Mouse (Mus musculus) cerebellum, postnatal 4 days (tissue): Measurements from ENCODE around the gene Tmod1.
A peak's percentile ranks its signal among the peaks of the same experiment; 100 is the strongest.

Source experiments
- DNase-seq, 2 experiments: peaks; one replicate each; pipeline ENCODE4 v3.0.0; 2022; ENCODE audit warnings: low spot score in 2 of 2, mixed read lengths in 1 of 2

Tmod1 gene

DNA sequence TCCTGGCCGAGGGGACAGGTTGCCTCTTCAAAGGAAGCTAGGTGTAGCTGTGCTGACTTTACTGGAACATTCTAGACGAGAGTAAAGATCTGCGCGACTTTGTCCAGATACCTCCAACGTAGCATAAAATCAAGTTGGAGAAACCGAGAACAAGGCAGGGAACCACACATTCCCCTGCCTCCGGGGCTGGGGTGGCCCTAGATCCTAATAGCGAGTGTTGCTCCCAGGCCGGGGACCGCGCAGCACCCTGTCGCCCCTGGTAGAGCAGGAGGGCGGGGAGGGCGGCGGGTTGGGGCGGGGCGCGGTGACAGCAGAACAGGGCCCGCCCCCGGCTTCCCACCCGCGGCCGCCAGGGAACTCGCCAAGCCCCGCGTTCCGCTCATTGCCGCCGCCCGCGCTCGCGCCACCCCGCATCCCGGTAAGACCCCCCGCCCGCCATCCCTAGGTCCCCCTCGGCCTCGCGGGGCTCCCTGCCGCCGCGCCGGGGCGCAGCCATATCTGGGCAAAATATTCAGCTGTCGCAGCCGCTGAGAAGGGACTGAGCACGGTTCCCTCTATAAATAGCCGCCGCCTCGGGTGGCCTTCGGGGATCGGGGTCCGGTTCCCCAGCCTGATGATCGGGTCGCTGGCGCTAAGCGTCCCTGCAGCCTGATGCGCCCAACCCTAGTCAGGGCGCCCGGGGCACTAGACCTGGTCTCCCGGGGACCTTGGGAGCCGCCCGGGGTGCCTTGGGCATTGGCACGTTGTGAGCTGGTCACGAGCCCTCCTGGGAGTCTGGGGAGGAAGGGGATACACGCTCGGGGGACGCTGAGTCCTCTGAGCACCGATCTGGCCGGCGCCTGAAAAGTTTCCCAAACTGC, at the start of gene Tmod1:
Tmod1 (plus strand) TSS at position 44 of the 860 bp plus-strand sequence.
- DNase-seq, result peak in 1 of 2 experiments; percentile 28

DNA sequence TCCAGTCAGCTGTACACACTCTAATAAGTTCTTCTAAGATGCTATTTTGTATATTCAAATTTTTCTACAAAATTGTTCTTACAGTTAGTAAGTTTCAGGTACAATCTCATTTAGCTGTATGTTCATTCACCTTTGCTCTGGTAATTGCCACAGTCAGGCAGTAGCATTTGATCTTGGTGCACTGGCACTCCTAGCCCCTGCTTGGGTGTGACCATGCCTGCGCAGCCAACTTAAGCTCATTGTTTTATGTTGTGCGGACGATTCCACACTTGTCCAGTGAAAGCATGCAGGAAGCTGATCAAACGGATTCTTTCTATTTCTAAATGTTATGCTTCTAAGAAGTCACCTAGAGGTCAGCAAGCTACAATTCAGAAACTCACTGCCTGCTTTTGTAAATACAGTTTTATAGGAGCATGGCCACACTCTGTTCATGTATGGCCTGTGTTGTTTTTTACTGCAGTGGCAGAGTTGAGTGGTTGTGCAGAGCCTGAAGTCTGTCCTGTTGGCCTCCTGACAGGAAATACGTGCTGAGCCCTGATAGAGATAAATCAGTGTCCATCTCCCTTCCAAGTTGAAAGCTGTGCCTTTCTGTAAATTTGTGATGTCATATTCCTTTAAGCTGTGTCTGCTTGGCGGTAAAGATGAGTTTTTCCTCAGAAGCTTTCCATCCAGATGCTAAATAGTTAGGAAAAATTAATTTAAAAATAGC, 48.2 kb upstream of the Tmod1 start:
- no peak for DNase-seq

DNA sequence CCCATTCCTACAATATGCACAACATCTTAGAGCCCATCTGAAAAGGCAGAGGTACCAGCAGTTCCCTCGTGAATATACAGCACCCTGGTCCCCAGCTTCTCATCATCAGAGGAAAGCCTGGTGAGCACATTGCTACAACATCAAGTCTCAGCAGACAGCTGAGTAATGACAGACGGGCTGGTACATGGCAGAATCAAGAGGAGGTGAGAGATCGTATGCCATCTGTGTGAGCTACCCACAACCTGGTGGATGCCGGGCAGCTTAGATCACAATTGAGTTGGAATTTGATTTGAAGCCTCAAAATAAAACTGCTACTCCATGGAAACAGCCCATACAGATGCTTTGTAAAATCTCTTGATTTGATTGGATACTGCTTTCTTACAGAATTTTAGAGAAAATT, 40.2 kb upstream of the Tmod1 start:
- no peak for DNase-seq

DNA sequence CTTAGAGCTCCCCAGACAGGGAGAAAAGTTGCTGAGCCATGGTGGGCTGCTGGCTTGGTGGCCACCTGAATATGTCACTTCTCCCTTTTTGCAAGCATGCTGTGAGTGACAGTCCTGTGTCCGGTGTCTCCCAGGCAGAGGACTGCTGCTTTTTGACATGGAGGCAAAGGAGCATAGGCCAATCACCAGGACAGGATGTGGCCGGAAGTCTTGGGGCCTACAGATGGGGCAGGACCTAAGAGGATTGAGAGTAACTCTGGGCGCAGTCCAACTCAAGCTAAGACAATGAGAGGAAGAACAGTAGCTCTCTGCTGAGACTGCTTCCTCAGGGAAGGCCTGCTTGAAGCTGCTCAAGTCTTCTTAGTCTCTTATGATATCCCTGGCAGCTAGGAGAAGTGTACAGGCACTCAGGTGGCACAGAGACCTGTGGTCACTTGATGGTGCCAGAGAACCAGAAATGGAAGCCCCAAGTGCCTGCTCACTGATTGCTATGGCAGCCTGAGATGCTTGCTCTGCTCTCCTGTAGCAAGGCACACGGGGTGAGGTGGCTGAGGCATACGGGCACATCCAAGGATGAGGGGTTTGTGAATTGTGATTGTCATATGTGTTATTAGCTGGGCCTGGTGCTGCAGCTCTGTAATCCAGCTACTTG, 30.5 kb upstream of the Tmod1 start:
- no peak for DNase-seq

DNA sequence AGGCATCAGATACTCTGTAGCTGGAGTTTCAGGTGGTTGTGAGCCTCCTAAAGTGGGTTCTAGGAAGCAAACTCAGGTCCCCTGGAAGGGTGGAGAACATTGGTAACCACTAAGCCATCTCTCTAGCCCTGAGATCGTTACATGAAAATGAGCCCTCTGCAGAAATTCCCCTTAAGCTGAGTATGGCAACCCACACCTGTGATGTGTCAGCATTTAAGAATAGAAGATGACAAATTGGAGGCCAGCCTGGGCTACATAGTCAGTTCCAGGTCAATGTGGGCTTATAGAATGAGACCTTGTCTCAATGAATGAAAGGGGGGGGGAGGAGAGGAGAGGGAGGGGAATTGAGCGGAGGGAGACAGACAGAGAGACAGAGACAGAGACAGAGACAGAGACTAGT, 27.0 kb upstream of the Tmod1 start:
- DNase-seq, result no peak

DNA sequence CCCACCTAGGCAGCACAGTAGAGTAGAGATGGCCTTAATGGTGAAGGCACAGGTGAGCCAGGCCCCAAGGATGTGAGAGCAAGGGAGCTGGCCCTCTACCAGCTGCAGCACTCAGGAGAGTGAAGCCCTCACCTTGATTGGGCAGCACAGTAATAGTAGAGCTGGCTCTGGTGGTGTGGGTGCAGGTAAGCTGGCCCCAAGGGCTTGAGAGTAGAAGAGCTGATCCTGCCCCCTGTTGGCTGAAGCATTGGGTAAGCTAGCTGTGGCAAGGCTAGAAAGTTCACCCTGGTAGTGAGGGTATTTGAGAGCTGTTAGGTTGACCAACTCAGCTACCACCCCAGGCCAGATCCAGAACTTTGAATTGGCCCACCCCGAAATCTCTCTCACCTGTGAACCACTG, 23.1 kb upstream of the Tmod1 start:
- no peak for DNase-seq

DNA sequence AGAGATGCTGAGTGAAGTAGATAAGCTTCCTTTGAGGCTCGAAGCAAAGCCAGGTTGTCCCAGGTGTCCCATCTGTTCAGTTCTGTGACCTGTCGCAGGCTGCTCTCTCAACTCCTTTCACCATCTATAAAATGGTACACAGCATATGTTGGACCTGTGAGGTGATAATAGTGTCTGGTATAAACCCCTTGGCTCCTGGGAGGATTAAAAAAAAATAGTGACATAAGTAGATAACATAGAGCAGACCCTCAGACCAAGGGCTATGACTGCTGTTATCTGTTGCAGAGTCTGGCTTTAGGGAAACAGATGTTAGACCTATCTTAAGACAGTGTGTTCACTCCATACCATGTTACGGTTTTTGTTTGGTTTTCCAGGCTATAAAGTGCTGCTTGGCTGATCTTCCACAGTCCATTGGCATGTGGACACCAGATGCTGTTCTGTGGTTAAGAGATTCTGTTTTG, 15.7 kb upstream of the Tmod1 start:
- no peak for DNase-seq

DNA sequence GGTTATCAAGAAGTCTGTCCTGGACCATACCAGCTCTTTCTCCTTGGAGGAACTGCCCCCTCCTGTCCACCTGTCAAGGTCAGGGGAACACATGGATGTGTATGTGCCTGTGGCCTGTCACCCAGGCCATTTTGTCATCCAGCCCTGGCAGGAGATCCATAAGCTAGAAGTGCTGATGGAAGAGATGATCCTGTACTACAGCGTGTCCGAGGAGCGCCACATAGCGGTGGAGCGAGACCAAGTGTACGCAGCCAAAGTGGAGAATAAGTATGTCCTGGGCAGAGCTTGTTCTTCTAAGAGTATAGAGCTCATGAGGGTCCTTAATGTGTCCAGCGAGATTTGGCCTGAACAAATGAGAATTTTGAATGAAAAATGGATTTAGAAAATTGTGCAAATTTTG, 12.8 kb upstream of the Tmod1 start:
- peak in 1 of 2 experiments; percentile 47 for DNase-seq

DNA sequence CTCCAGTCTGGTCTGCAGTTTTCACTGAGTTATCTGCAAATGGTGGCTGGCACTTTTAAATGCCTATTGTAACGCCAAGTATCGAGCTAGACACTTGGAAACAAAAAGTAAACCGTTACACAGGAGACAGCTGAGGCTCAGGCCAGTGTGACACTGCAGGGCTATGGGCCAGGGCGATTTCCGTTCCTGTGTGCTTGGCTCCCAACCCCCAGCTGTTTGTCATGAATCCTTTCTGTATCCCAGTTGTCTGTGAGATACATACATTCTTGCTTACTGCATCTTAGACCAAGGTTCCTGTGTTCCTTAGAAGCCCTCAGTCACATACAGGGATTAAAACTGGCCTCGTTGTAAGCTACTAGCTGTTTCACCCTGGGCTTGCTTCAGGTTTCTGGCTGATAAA, 10.5 kb upstream of the Tmod1 start:
- DNase-seq, result no peak

DNA sequence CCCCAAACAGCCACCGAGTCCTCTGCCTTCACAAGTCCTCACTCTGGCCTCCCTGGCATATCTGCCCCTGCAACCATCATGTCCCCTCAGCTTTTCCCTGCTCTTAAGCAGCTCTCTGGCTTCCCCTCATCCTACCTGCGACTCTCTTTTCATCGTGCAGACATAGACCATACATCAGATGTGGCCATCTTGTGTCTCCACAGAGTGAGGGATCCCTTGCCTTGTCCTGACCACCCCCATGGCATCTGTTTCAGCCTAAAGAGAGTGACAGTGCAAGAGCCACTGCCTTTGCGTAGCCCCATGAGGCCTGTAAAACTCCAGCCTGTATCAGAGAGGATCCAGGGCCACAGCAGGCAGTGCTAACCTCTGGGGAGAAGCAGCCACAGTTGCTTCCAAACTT, 10.0 kb upstream of the Tmod1 start:
- no peak for DNase-seq

DNA sequence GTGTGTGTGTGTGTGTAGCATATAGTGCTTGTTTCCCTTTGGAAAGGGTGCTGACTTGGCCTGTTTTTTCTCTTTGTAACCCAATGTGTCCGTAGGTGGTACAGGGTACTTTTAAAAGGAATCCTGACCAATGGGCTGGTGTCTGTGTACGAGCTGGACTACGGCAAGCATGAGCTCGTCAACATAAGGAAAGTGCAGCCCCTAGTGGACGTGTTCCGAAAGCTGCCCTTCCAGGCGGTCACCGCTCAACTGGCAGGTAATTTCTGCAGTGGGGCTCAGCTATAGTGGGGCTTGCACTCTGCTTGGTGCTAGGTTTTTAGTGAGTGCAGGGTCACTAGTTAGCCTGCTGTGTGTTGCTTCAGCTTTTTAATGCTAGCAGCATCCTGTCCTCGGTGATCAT, 9.2 kb upstream of the Tmod1 start:
- DNase-seq, result peak in 1 of 2 experiments; percentile 23

DNA sequence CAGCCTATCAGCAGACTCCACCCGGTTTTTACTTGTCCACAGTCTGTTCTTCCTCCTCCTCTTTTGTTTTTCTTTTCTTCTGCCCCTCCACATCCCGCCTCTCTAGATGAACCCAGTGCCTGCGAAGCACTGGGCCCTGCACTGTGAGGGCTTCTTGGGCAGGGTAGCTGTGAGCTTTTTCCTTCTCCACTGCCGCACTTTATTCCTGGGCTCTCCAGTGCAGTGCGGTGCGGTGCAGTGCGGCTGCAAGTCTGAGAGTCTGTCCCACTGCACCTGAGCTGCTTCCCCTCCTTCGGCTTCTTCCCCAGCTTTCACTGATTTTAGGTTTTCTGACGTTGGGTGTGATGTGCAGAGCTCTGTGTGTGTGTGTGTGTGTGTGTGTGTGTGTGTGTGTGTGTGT, 6.3 kb upstream of the Tmod1 start:
- no peak for DNase-seq

DNA sequence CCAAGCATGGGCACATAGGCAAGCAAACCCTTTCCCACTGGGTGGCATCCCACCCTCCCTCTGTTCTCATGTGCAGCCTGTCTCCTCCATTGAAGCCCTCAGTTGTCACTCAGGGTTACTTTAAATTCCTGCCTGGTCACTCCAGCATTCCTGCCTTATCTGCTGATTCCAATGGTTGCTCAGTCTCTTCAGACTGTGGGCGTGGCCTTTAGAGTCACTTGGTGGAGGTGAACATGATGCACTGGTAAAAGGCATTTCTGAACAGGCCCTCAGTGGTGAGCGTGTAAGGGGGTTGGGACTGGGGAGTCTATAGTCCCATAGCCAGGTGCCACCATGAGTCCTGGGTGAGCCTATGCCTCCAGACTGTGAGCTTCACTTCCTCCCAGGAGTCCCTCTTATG, 5.5 kb upstream of the Tmod1 start:
- no peak for DNase-seq

DNA sequence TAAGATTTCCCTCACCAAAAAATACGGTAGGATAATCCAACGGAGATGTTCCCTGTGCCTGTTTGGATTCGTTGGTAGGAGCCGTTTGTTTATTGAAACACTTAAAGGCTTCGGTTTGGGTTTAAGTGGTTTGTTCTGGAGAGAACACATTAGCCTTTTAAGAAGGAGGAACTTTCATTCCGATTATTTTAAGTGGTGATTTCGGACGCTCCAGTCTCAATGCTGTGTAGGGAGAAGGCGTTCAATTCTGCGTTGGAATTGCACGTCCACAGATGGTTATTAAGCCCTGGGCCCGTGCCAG, 194 bp upstream of the Tmod1 start:
- DNase-seq, result no peak

DNA sequence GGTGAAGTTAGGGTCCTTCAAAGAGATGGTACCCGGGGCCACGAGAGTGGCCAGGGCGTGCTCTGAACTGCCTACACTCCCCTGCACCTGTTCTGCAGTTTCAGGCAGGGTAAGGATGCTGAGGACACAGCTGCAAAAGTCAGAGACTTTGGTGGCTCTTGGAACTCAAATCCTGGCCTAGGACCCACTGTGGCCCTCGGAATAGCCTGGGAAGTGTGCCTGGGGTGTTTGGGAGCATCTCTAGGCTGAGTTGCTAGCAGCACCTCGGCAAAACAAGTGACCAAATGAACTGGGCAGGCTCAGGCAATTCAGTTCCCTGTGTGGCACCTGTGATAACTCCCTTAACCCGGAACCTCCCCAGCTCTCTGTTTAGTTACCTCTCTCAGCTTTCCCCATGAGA, 1.2 kb downstream of the Tmod1 start:
- DNase-seq, result no peak

DNA sequence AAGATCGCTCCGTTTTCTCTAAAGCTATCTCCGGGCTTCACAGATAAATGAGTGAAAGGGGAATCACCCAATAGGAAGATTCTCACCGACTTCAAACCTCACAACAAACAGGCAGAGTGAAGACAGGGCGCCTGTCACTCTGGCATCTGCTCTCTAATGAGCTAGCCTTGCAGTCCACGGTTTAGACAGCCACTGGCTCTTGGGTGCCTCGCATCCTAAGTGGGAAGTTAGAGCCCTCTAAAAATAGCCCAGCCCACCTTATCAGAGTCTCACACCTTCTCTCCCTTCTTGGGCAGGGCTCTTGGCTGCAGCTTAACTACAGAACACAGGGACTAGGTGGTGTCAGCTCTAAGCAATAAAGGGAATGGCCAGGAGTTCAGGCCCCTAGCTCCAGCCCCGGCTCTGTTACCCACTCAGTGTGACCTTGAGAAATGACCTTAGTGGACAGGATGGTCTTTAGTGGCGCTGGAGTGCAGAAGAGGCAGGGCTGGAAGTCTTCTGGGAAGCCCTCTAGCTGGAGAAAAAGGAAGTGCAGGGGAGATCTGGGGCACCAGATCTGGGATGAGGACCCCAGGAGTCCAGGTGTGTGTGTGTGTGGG, 2.0 kb downstream of the Tmod1 start:
- DNase-seq, result no peak

DNA sequence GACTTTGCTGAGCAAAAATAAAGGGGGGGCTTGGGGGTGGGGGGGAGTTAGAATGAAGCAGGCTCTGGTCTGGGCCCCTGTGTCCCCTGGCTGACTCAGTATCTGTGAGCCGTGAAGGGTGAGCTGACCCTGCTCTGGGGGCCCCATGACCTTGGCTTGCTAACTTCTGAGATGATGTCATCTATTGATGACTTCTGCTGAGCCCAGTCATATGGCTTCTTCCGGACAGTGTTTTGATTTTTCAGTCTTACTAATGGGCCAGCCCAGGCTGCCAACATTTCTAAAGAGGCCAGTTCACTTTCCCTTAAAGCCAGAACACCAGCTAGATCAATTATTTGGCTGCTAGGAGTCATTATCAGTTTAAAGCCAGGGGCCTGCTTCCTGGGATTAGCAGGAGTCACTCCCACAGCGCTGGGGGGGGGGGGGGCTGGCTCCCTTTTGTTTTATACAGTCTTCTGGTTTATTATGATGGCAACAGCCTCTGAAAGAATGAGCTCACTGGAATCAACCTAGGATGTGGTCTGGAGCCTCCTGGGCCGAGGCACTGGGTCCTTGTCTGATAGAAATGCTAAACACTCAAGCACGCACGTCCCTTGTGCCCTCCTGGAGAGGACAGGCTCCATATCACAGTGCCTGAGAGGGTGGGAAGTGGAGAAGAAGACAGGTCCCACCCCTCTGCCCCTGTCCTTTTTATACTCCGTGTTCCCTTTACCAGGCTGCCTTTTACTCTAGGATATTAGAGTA, 3.2 kb downstream of the Tmod1 start:
- no peak for DNase-seq

DNA sequence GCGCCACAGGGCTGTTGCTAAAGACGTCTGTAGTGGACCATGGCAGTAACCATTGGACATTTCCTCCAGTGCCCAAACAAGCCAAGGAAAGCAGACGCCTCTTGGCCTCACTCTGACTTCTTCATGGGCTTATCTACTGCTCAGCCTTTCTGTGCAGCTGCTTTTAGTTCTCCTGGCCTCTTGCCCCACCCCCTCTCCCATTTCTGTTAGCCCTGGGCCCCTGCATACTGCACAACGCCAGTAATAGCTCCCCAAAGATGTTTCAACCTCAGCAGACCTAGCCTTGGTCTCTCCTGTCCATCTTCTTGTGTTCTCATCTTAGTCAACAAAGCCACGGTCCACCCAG, 3.7 kb downstream of the Tmod1 start:
- DNase-seq, result no peak

DNA sequence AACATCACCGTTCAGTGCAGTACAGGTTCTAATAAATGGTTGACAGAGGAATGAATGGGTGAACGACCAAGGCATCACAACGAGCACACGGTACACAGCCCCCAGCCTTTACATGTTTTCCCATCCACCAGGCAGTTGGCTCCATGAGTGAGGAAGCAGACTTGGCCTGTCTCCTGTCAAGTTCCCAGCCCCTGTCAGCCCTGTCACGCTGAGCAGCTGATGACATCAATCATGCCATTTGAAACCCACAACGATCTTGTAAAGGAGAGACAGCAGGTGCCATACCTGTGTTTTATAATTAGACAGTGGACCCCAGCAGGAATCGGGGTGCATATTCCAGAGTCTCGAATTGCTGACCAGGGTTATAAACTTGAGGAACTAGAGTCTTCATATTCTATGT, 4.6 kb downstream of the Tmod1 start:
- no peak for DNase-seq

DNA sequence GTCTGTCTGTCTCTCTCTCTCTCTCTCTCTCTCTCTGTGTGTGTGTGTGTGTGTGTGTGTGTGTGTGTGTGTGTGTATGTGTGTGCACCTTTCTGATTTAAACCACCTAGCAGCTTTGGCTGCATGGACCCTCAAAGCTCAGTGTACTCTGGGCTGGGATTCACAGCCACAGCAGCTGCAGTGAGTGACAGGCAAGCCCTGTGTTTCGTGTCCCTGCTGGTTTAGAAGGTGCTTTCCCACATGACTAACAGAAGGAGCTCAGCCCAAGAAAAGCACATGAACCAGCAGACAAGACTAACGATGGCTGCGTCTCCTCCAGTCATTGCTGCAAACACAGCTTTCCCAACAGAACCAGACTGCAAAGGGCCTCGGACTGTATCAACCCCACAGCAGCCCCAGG, 9.2 kb downstream of the Tmod1 start:
- no peak for DNase-seq

DNA sequence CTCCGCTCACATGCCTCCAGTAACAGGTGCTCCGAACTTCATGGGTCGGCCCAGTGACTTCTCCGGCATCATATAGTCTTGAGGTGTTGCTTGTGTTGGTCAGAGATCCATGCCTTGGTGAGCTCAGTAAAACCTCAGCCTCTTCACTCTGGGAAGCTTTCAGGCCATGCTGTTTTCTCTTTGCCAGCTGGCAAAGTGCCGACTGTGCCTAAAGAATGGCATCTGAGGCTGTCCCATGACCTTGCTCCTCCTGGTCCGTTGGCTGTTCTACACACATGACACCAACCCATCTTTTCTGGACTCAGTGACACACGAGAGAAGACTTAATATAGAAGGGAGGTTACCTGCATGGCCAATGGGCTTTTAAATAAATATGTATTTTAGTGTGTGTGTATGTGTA, 9.7 kb downstream of the Tmod1 start:
- no peak for DNase-seq
